Mouse (Mus musculus) forebrain, embryonic 10.5 days (tissue): ENCODE measurements around the gene Dach2. TPM values are rescaled to one million over a fixed set of nuclear protein-coding genes. Genes with fewer than 3 reads are reported as not detected.

ENCODE experiments used
- DNase-seq: peaks from one replicate; pipeline ENCODE4 v3.0.0-alpha.2; 2017; ENCODE audit warnings: low spot score; ENCODE audit errors: extremely low spot score
- H3K27ac ChIP-seq: fragments of 300-500 bp; sonication (generic); 2 replicates; pipeline ENCODE4 v1.5.1; 2016; ENCODE audit warnings: mild to moderate bottlenecking
- H3K27me3 ChIP-seq: fragments of 300-500 bp; sonication (generic); 2 replicates; pipeline ENCODE4 v1.6.1; 2016; ENCODE audit warnings: mild to moderate bottlenecking; ENCODE audit not compliant: poor library complexity, severe bottlenecking
- H3K36me3 ChIP-seq: fragments of 300-500 bp; sonication (generic); replicated peaks from 2 replicates; pipeline ENCODE4 v1.6.1; 2016; ENCODE audit warnings: mild to moderate bottlenecking, moderate library complexity
- H3K4me1 ChIP-seq: fragments of 300-500 bp; sonication (generic); 2 replicates; pipeline ENCODE4 v1.6.1; 2016
- H3K4me3 ChIP-seq: fragments of 300-500 bp; sonication (generic); 2 replicates; pipeline ENCODE4 v1.5.1; 2016; ENCODE audit warnings: mild to moderate bottlenecking, moderate library complexity
- H3K9me3 ChIP-seq: fragments of 300-500 bp; sonication (generic); 2 replicates; pipeline ENCODE4 v1.6.1; 2016; ENCODE audit warnings: mild to moderate bottlenecking, moderate library complexity
- WGBS: fragments of 180-500 bp; shearing (Covaris S2); methylation state at CpG from one replicate; pipeline ENCODE4 v1.1.7; 2016; 5-methylcytosine and 5-hydroxymethylcytosine counted together
- polyA plus RNA-seq: library from polyadenylated mRNA; unstranded; fragments of >200 nt; fragmentation: Nextera tagmentation; extraction: Ambion mirVana; gene quantifications from 2 replicates; pipeline ENCODE4 v1.2.1, GENCODE M21; 2016

Gene Dach2
- polyA plus RNA-seq, 1 experiment from 2014 or later, result 11.0 TPM

DNA sequence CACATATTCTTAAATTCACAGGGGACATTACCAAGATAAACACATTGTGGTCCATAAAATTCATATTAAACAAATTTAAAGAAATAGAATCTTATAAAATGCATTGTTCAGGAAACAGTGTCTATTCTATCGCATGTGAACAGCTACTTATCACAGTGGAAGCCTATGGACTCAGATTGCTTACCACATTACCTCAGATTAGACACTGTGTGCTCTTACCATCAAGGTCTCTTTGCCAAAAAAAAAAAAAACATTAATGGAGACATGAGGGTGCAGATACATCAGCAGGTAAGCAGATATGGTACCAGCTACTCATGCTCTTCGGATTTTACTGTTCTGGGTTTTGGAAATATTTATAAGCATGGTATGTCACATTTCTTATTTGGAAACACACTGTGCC lies 415.1 kb downstream of the Dach2 start:
- WGBS, result 91% methylated on average over 2 of the region's 2 CpGs
- Histone ChIP-seq H3K36me3 (no peaks in the 10 kb centered on the region), H3K27me3 (no peaks in the 10 kb centered on the region), H3K9me3 (no peaks in the 10 kb centered on the region), H3K4me1 (no peaks in the 10 kb centered on the region), H3K27ac (no peak overlapping the region), H3K4me3 (no peak overlapping the region)
- no peak for DNase-seq

DNA sequence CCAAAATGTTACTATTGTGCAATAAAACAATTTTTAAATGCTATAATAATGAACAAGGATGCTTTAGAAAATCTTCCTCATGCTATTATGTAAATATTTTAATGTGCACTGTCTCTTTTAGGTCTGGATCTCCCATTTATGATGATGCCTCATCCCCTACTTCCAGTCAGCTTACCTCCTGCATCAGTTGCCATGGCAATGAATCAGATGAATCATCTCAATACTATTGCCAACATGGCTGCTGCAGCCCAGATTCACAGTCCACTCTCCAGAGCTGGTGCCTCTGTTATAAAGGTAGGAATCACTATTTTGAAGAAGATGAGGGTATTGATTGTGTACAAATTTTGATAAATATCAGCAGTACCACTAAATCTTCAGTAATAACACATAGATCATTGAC lies 426.8 kb downstream of the Dach2 start:
- no peak for DNase-seq
- Histone ChIP-seq H3K27ac (no peak overlapping the region), H3K4me1 (no peaks in the 10 kb centered on the region), H3K36me3 (no peaks in the 10 kb centered on the region), H3K27me3 (no peaks in the 10 kb centered on the region), H3K4me3 (no peak overlapping the region), H3K9me3 (no peaks in the 10 kb centered on the region)

GRCm38 (mm10) chrX:113747122-113747521 lies 449.8 kb downstream of the Dach2 start:
- Histone ChIP-seq H3K27ac (no peak overlapping the region), H3K9me3 (no peaks in the 10 kb centered on the region), H3K36me3 (no peaks in the 10 kb centered on the region), H3K27me3 (no peaks in the 10 kb centered on the region), H3K4me3 (no peak overlapping the region), H3K4me1 (no peaks in the 10 kb centered on the region)
- no peak for DNase-seq

DNA sequence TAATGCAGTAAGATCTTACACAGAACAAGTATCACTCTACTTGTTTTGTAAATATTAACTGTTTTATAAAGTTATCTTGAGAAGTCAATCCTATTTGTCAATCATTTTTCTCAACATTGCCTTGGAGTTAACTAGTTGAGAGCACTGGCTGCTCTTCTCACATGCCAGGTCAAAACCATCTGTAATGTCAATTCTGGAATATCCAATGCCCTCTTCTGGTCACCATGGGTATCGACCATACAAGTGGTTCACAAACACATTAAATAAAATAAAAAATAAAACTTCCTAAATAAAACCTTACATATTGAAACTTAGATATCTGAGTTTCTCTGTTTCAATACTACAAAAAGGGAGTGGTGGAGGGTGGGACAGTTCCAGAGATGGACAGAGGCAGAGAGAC lies 495.0 kb downstream of the Dach2 start:
- no peaks in the 10 kb centered on the region for H3K36me3 ChIP-seq
- no peak for DNase-seq
- no peaks in the 10 kb centered on the region for H3K27me3 ChIP-seq
- H3K4me1 ChIP-seq, result no peaks in the 10 kb centered on the region
- no peak overlapping the region for H3K4me3 ChIP-seq
- H3K9me3 ChIP-seq, result no peaks in the 10 kb centered on the region
- H3K27ac ChIP-seq, result no peak overlapping the region
- 31% methylated on average over 1 of the region's 1 CpGs for WGBS

- H3K4me1 ChIP-seq, result no peaks in the 10 kb centered on the region
- no peak overlapping the region for H3K27ac ChIP-seq
- no peak for DNase-seq
- no peaks in the 10 kb centered on the region for H3K9me3 ChIP-seq
- H3K4me3 ChIP-seq, result no peak overlapping the region
- no peaks in the 10 kb centered on the region for H3K27me3 ChIP-seq
- H3K36me3 ChIP-seq, result no peaks in the 10 kb centered on the region
Measured at GRCm38 (mm10) chrX:113810369-113810768, 513.1 kb downstream of the Dach2 start.

GRCm38 (mm10) chrX:113826810-113827209 lies 529.5 kb downstream of the Dach2 start:
- H3K9me3 ChIP-seq, result no peaks in the 10 kb centered on the region
- no peaks in the 10 kb centered on the region for H3K4me1 ChIP-seq
- DNase-seq, result no peak
- no peak overlapping the region for H3K27ac ChIP-seq
- WGBS, result 78% methylated on average over 1 of the region's 1 CpGs
- no peak overlapping the region for H3K4me3 ChIP-seq
- H3K27me3 ChIP-seq, result no peaks in the 10 kb centered on the region
- no peaks in the 10 kb centered on the region for H3K36me3 ChIP-seq

DNA sequence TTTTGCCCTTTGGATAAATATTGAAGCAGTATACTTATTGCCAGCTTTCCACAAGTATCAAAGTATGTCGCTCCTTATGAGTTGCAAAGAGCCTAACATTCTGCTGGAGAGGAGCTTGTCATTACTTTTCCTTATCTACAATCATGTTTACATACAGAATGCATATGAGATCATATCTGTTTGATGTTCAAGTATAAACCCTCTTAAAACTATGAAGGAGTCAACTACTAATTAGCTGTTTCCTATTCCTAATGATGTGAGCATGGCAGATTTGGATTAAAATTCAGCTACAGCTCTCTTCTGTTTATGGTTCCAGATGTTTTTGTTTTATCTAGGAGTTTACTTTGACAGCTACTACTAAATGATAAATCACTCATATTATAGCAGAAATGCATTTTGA lies 535.8 kb downstream of the Dach2 start:
- no peaks in the 10 kb centered on the region for H3K36me3 ChIP-seq
- H3K4me1 ChIP-seq, result no peaks in the 10 kb centered on the region
- H3K27me3 ChIP-seq, result no peaks in the 10 kb centered on the region
- no peaks in the 10 kb centered on the region for H3K9me3 ChIP-seq
- WGBS, result 95% methylated on average over 1 of the region's 1 CpGs
- H3K27ac ChIP-seq, result no peak overlapping the region
- H3K4me3 ChIP-seq, result no peak overlapping the region
- DNase-seq, result no peak

GRCm38 (mm10) chrX:113867835-113868495 lies 570.7 kb downstream of the Dach2 start:
- no peaks in the 10 kb centered on the region for H3K9me3 ChIP-seq
- DNase-seq, result no peak
- 78% methylated on average over 2 of the region's 2 CpGs for WGBS

More at GRCm38 (mm10) chrX:113867835-113868495, 570.7 kb downstream of the Dach2 start:
- no peak overlapping the region for H3K27ac ChIP-seq
- H3K27me3 ChIP-seq, result no peaks in the 10 kb centered on the region
- H3K36me3 ChIP-seq, result no peaks in the 10 kb centered on the region
- H3K4me3 ChIP-seq, result no peak overlapping the region
- H3K4me1 ChIP-seq, result no peaks in the 10 kb centered on the region

Other genes starting within 250 kb of the Dach2 start
- gene Chm, start 112.0 kb upstream of the Dach2 start, polyA plus RNA-seq, result 12.0 and 13.4 TPM in 2 replicates